Mouse (Mus musculus) lung, adult 2 months (tissue): ENCODE measurements around the gene Gm17571.

Experiments used
- CTCF ChIP-seq: fragments of 200-500 bp; IDR thresholded peaks from 2 replicates; pipeline ENCODE4 v1.5.1; 2011; ENCODE audit warnings: mild to moderate bottlenecking, low read length, control low read depth; ENCODE audit not compliant: insufficient read depth
- POLR2A ChIP-seq: fragments of 200-500 bp; IDR thresholded peaks from 2 replicates; pipeline ENCODE4 v1.6.1; 2011; ENCODE audit warnings: low read depth, mild to moderate bottlenecking, control low read depth, low read length, borderline replicate concordance; ENCODE audit errors: extremely low read depth

- TF ChIP-seq POLR2A (no peak), CTCF (no peak)
Measured at GRCm38 (mm10) chr9:13457774-13458173, 11.2 kb upstream of the Gm17571 start.
